Mouse (Mus musculus): ENCODE measurements at regions not wholly inside any gene's neighbourhood (a gene's known extent, or its start where the extent isn't known, plus 50 kb on each side); places are given as distances from the start of the nearest gene placed in this dataset.

GRCm38 (mm10) chr1:119124063-119124462 is 70.6 kb upstream of the Gli2 start:
- in situ Hi-C loops (cut with MboI, MseI), result no loop called here

GRCm38 (mm10) chr1:119123402-119123801 is 70.0 kb upstream of the Gli2 start:
- in situ Hi-C loops (cut with MboI, MseI), result no loop called here

GRCm38 (mm10) chr1:119122975-119123374 is 69.6 kb upstream of the Gli2 start:
- in situ Hi-C loops (cut with MboI, MseI), result no loop called here

- in situ Hi-C loops (cut with MboI, MseI), result loop anchor here (10.0 kb wide), 1 partner anchor 1855 kb away; no protein-coding TSS in a partner anchor
These were observed 66.6 kb upstream of the Gli2 start for GRCm38 (mm10) chr1:119119863-119120569.

GRCm38 (mm10) chr1:119115106-119115674 is 61.8 kb upstream of the Gli2 start:
- in situ Hi-C loops (cut with MboI, MseI), result loop anchor here (10.0 kb wide), 1 partner anchor 1860 kb away; no protein-coding TSS in a partner anchor

GRCm38 (mm10) chr1:119108578-119108977 is 55.2 kb upstream of the Gli2 start:
- in situ Hi-C loops (cut with MboI, MseI), result no loop called here

- in situ Hi-C loops (cut with MboI, MseI), result no loop called here
These were observed 53.0 kb upstream of the Gli2 start for GRCm38 (mm10) chr1:119106246-119106975.
